Mouse (Mus musculus): ENCODE measurements around the gene Washc2. TPM values are rescaled to one million over a fixed set of nuclear protein-coding genes. Genes with fewer than 3 reads are reported as not detected.

Gene Washc2
- polyA plus RNA-seq (2014; fragmentation: Illumina TruSeq; extraction: RNeasy Lipid Tissue Mini Kit (QIAGEN cat#74804)): 44.6 TPM

GRCm38 (mm10) chr6:116207729-116208534 lies at the start of gene Washc2:
Gene Washc2, plus strand, starts transcription at chr6:116208038.

GRCm38 (mm10) chr6:116193394-116194393 lies 14.1 kb upstream of the Washc2 start, which contains the start of gene Tmcc1:
Gene Tmcc1, minus strand, starts transcription at chr6:116193486.

GRCm38 (mm10) chr6:116264018-116264651 lies 56.3 kb downstream of the Washc2 start, which contains the start of gene Zfand4:
Gene Zfand4, plus strand, starts transcription at chr6:116264222.

Other genes starting within 250 kb of the Washc2 start
- gene Plxnd1, start 213.0 kb upstream of the Washc2 start, polyA plus RNA-seq (2014; fragmentation: Illumina TruSeq; extraction: RNeasy Lipid Tissue Mini Kit (QIAGEN cat#74804)): 17.9 TPM
- gene Tmcc1, start 14.6 kb upstream of the Washc2 start, polyA plus RNA-seq (2014; fragmentation: Illumina TruSeq; extraction: RNeasy Lipid Tissue Mini Kit (QIAGEN cat#74804)): 17.7 TPM
- gene Zfand4, start 56.2 kb downstream of the Washc2 start, polyA plus RNA-seq (2014; fragmentation: Illumina TruSeq; extraction: RNeasy Lipid Tissue Mini Kit (QIAGEN cat#74804)): 8.6 TPM
- 203 TPM for gene March8, start 130.0 kb downstream of the Washc2 start, polyA plus RNA-seq (2014; fragmentation: Illumina TruSeq; extraction: RNeasy Lipid Tissue Mini Kit (QIAGEN cat#74804))

Data from ovary, adult 10 weeks (tissue).